Mouse (Mus musculus): ENCODE results near the gene Gm21987. TPM values are rescaled to one million over a fixed set of nuclear protein-coding genes. Genes with fewer than 3 reads are reported as not detected.

The Gm21987 gene
- total RNA-seq, 1 experiment, result not detected

- no peak for TF ChIP-seq MAFK (IDR thresholded peaks at IDR 0.05; ENCODE audit: insufficient read depth, low read depth, low read length)
- no peak for TF ChIP-seq ZC3H11A (IDR thresholded peaks at IDR 0.05; ENCODE audit: borderline replicate concordance, low read depth, low read length)
- no peak for TF ChIP-seq ZNF384 (IDR thresholded peaks at IDR 0.05; ENCODE audit: low read depth, low read length)
- TF ChIP-seq HCFC1 (IDR thresholded peaks at IDR 0.05; ENCODE audit: borderline replicate concordance, insufficient read depth, low read length), result no peak
- TF ChIP-seq CHD2 (IDR thresholded peaks at IDR 0.05; ENCODE audit: low read depth, low read length), result no peak
- H3K9ac ChIP-seq (ENCODE audit: insufficient read depth, low read depth, low read length, poor library complexity, severe bottlenecking), result no peak overlapping the region
- in situ Hi-C loops (cut with MboI; ENCODE audit: low sequenced_read_pairs in 2 of 2, unreplicated experiment in 2 of 2), result no loop called here
- no peak for DNase-seq (ENCODE audit: low read depth, low spot score)
- H3K36me3 ChIP-seq (ENCODE audit: control insufficient read depth, insufficient read depth, low read length, poor library complexity, severe bottlenecking), result no peaks in the 10 kb centered on the region; the same call in 1 of the 2 replicates
- no peak overlapping the region for H3K27ac ChIP-seq (ENCODE audit: insufficient read depth, low read depth, low read length, poor library complexity, severe bottlenecking)
- peaks cover 5 to 36% of the 10 kb centered on the region in 2 experiments; a peak in 3 of 4 replicates for H3K4me1 ChIP-seq (ENCODE audit: control insufficient read depth in 2 of 2, insufficient read depth in 2 of 2, low read length in 2 of 2, poor library complexity in 1 of 2)
- no peaks in the 10 kb centered on the region for H3K9me3 ChIP-seq (ENCODE audit: control insufficient read depth, insufficient read depth, low read depth, low read length)
- H3K4me3 ChIP-seq (ENCODE audit: insufficient read depth in 1 of 2, low read depth in 1 of 2, low read length in 2 of 2, poor library complexity in 1 of 2, severe bottlenecking in 1 of 2), result no peak overlapping the region
These were observed 56.8 kb downstream of the Gm21987 start for GRCm38 (mm10) chr16:38403639-38404038.

- in situ Hi-C loops (cut with MboI; ENCODE audit: low sequenced_read_pairs in 2 of 2, unreplicated experiment in 2 of 2), result no loop called here
These were observed 59.5 kb downstream of the Gm21987 start for GRCm38 (mm10) chr16:38406293-38406692.

GRCm38 (mm10) chr16:38406708-38407107 lies 59.9 kb downstream of the Gm21987 start:
- no peak for DNase-seq (ENCODE audit: low read depth, low spot score)
- TF ChIP-seq ZC3H11A (IDR thresholded peaks at IDR 0.05; ENCODE audit: borderline replicate concordance, low read depth, low read length), result no peak
- no peak for TF ChIP-seq CHD2 (IDR thresholded peaks at IDR 0.05; ENCODE audit: low read depth, low read length)
- no peak for TF ChIP-seq HCFC1 (IDR thresholded peaks at IDR 0.05; ENCODE audit: borderline replicate concordance, insufficient read depth, low read length)
- TF ChIP-seq ZNF384 (IDR thresholded peaks at IDR 0.05; ENCODE audit: low read depth, low read length), result peak; percentile 39; the same call in 1 of the 2 replicates
- no peak for TF ChIP-seq MAFK (IDR thresholded peaks at IDR 0.05; ENCODE audit: insufficient read depth, low read depth, low read length)
- in situ Hi-C loops (cut with MboI; ENCODE audit: low sequenced_read_pairs in 2 of 2, unreplicated experiment in 2 of 2), result no loop called here
- Histone ChIP-seq H3K36me3 (ENCODE audit: control insufficient read depth, insufficient read depth, low read length, poor library complexity, severe bottlenecking) (no peaks in the 10 kb centered on the region; the same call in 1 of the 2 replicates), H3K27ac (ENCODE audit: insufficient read depth, low read depth, low read length, poor library complexity, severe bottlenecking) (no peak overlapping the region), H3K4me1 (ENCODE audit: control insufficient read depth in 2 of 2, insufficient read depth in 2 of 2, low read length in 2 of 2, poor library complexity in 1 of 2) (peaks cover 5 to 21% of the 10 kb centered on the region in 2 experiments; a peak in 3 of 4 replicates), H3K9ac (ENCODE audit: insufficient read depth, low read depth, low read length, poor library complexity, severe bottlenecking) (no peak overlapping the region), H3K9me3 (ENCODE audit: control insufficient read depth, insufficient read depth, low read depth, low read length) (no peaks in the 10 kb centered on the region), H3K4me3 (ENCODE audit: insufficient read depth in 1 of 2, low read depth in 1 of 2, low read length in 2 of 2, poor library complexity in 1 of 2, severe bottlenecking in 1 of 2) (no peak overlapping the region)

More at GRCm38 (mm10) chr16:38406293-38406692, 59.5 kb downstream of the Gm21987 start:
- Histone ChIP-seq H3K4me1 (ENCODE audit: control insufficient read depth in 2 of 2, insufficient read depth in 2 of 2, low read length in 2 of 2, poor library complexity in 1 of 2) (peaks cover 5 to 21% of the 10 kb centered on the region in 2 experiments; a peak in 3 of 4 replicates), H3K27ac (ENCODE audit: insufficient read depth, low read depth, low read length, poor library complexity, severe bottlenecking) (no peak overlapping the region), H3K9me3 (ENCODE audit: control insufficient read depth, insufficient read depth, low read depth, low read length) (no peaks in the 10 kb centered on the region), H3K9ac (ENCODE audit: insufficient read depth, low read depth, low read length, poor library complexity, severe bottlenecking) (no peak overlapping the region), H3K4me3 (ENCODE audit: insufficient read depth in 1 of 2, low read depth in 1 of 2, low read length in 2 of 2, poor library complexity in 1 of 2, severe bottlenecking in 1 of 2) (no peak overlapping the region), H3K36me3 (ENCODE audit: control insufficient read depth, insufficient read depth, low read length, poor library complexity, severe bottlenecking) (no peaks in the 10 kb centered on the region; the same call in 1 of the 2 replicates)
- DNase-seq (ENCODE audit: low read depth, low spot score), result no peak
- TF ChIP-seq MAFK (IDR thresholded peaks at IDR 0.05; ENCODE audit: insufficient read depth, low read depth, low read length), result no peak
- TF ChIP-seq CHD2 (IDR thresholded peaks at IDR 0.05; ENCODE audit: low read depth, low read length), result no peak
- TF ChIP-seq ZC3H11A (IDR thresholded peaks at IDR 0.05; ENCODE audit: borderline replicate concordance, low read depth, low read length), result no peak
- no peak for TF ChIP-seq HCFC1 (IDR thresholded peaks at IDR 0.05; ENCODE audit: borderline replicate concordance, insufficient read depth, low read length)
- no peak for TF ChIP-seq ZNF384 (IDR thresholded peaks at IDR 0.05; ENCODE audit: low read depth, low read length)

- Histone ChIP-seq H3K9me3 (ENCODE audit: control insufficient read depth, insufficient read depth, low read depth, low read length) (no peaks in the 10 kb centered on the region), H3K4me3 (ENCODE audit: insufficient read depth in 1 of 2, low read depth in 1 of 2, low read length in 2 of 2, poor library complexity in 1 of 2, severe bottlenecking in 1 of 2) (no peak overlapping the region; a peak in 1 of 4 replicates), H3K4me1 (ENCODE audit: control insufficient read depth in 2 of 2, insufficient read depth in 2 of 2, low read length in 2 of 2, poor library complexity in 1 of 2) (peaks cover 5 to 21% of the 10 kb centered on the region in 2 experiments; a peak in 3 of 4 replicates), H3K36me3 (ENCODE audit: control insufficient read depth, insufficient read depth, low read length, poor library complexity, severe bottlenecking) (no peaks in the 10 kb centered on the region; the same call in 1 of the 2 replicates), H3K27ac (ENCODE audit: insufficient read depth, low read depth, low read length, poor library complexity, severe bottlenecking) (no peak overlapping the region), H3K9ac (ENCODE audit: insufficient read depth, low read depth, low read length, poor library complexity, severe bottlenecking) (no peak overlapping the region)
- in situ Hi-C loops (cut with MboI; ENCODE audit: low sequenced_read_pairs in 2 of 2, unreplicated experiment in 2 of 2), result no loop called here
- TF ChIP-seq MAFK (IDR thresholded peaks at IDR 0.05; ENCODE audit: insufficient read depth, low read depth, low read length) (no peak), HCFC1 (IDR thresholded peaks at IDR 0.05; ENCODE audit: borderline replicate concordance, insufficient read depth, low read length) (no peak), ZNF384 (IDR thresholded peaks at IDR 0.05; ENCODE audit: low read depth, low read length) (no peak), ZC3H11A (IDR thresholded peaks at IDR 0.05; ENCODE audit: borderline replicate concordance, low read depth, low read length) (no peak), CHD2 (IDR thresholded peaks at IDR 0.05; ENCODE audit: low read depth, low read length) (no peak)
- peak; percentile 76 for DNase-seq (ENCODE audit: low read depth, low spot score)
These were observed 60.7 kb downstream of the Gm21987 start for GRCm38 (mm10) chr16:38407584-38407983.

Measured in ES-E14 (cell line).